Mouse (Mus musculus): Measurements from ENCODE around the gene Bdh2. TPM values are rescaled to one million over a fixed set of nuclear protein-coding genes. Genes with fewer than 3 reads are reported as not detected.

Gene Bdh2
- total RNA-seq, 2 experiments from 2014 or later: 2.3 to 3.9 TPM

GRCm38 (mm10) chr3:135349022-135349421, 68.0 kb downstream of the Bdh2 start:
- no peak for DNase-seq
- intact Hi-C loops (cut with DNase I): no loop called here

- no peak for DNase-seq
Measured at GRCm38 (mm10) chr3:135351857-135352256, 70.8 kb downstream of the Bdh2 start.

More at GRCm38 (mm10) chr3:135351857-135352256, 70.8 kb downstream of the Bdh2 start:
- intact Hi-C loops (cut with DNase I): no loop called here

Other genes with a start within 250 kb of the Bdh2 start
- gene Cenpe, start 68.7 kb upstream of the Bdh2 start, total RNA-seq (2021): under 1 TPM; 0.27 to 0.43 TPM
- not detected for gene Slc9b2, start 26.5 kb downstream of the Bdh2 start, total RNA-seq (2021)
- not detected for gene Slc9b1, start 66.8 kb downstream of the Bdh2 start, total RNA-seq (2021)
- 10 to 100 TPM; 25.8 to 30.9 TPM for gene Cisd2, start 142.7 kb downstream of the Bdh2 start, total RNA-seq (2021)
- gene Ube2d3, start 156.9 kb downstream of the Bdh2 start, total RNA-seq (2021): 100 to 1,000 TPM; 267 to 296 TPM
- 1 to 10 TPM; 3.3 to 4.2 TPM for gene Manba, start 204.4 kb downstream of the Bdh2 start, total RNA-seq (2021)